Mouse (Mus musculus) MEL (cell line): ENCODE measurements around the gene Tsc22d3. TPM values are rescaled to one million over a fixed set of nuclear protein-coding genes. Genes with fewer than 3 reads are reported as not detected.

ENCODE experiments used
- DNase-seq: peaks from one replicate; pipeline ENCODE4 v3.0.0; 2011; ENCODE audit warnings: low read depth, low spot score
- H3K27ac ChIP-seq: 2 replicates; pipeline ENCODE4 v1.5.1; 2012; ENCODE audit warnings: low read depth, mild to moderate bottlenecking, control low read depth, low read length, moderate library complexity; ENCODE audit not compliant: control insufficient read depth
- H3K27me3 ChIP-seq, 2 experiments: fragments of 150-350 bp in 1 of 2; sonication (generic) in 1 of 2; 2 replicates each; pipeline ENCODE4 v1.6.1; 2012; ENCODE audit warnings: low read length in 2 of 2, mild to moderate bottlenecking in 2 of 2, improper control_type of control experiment in 1 of 2, moderate library complexity in 1 of 2; ENCODE audit not compliant: insufficient read depth in 2 of 2, control insufficient read depth in 1 of 2
- H3K36me3 ChIP-seq, 2 experiments: 2 replicates each; pipeline ENCODE4 v1.6.1; 2012 to 2014; ENCODE audit warnings: low read length in 2 of 2, improper control_type of control experiment in 1 of 2, inconsistent platforms in 1 of 2, mild to moderate bottlenecking in 1 of 2; ENCODE audit not compliant: insufficient read depth in 2 of 2, control insufficient read depth in 1 of 2
- H3K4me1 ChIP-seq, 2 experiments: fragments of 150-350 bp in 1 of 2; sonication (generic) in 1 of 2; 2 replicates each; pipeline ENCODE4 v1.6.1; 2012; ENCODE audit warnings: low read length in 2 of 2, improper control_type of control experiment in 1 of 2, mild to moderate bottlenecking in 1 of 2; ENCODE audit not compliant: insufficient read depth in 2 of 2, control insufficient read depth in 1 of 2
- H3K4me3 ChIP-seq, 2 experiments: fragments of 150-350 bp in 1 of 2; sonication (generic) in 1 of 2; 2 replicates each; pipeline ENCODE4 v1.5.1; 2012; ENCODE audit warnings: low read depth in 2 of 2, low read length in 2 of 2, mild to moderate bottlenecking in 2 of 2, moderate library complexity in 2 of 2, control low read depth in 1 of 2, improper control_type of control experiment in 1 of 2; ENCODE audit not compliant: control insufficient read depth in 1 of 2, insufficient read depth in 1 of 2
- H3K79me2 ChIP-seq: 2 replicates; pipeline ENCODE4 v1.6.1; 2012; ENCODE audit warnings: mild to moderate bottlenecking, low read length, moderate library complexity; ENCODE audit not compliant: control insufficient read depth, poor library complexity, insufficient read depth
- H3K9ac ChIP-seq: 2 replicates; pipeline ENCODE4 v1.6.1; 2012; ENCODE audit warnings: low read depth, mild to moderate bottlenecking, control low read depth, low read length, moderate library complexity; ENCODE audit not compliant: control insufficient read depth, poor library complexity, severe bottlenecking
- H3K9me3 ChIP-seq: fragments of 150-350 bp; sonication (generic); replicated peaks from 2 replicates; pipeline ENCODE4 v1.6.1; 2012; ENCODE audit warnings: mild to moderate bottlenecking, low read length, improper control_type of control experiment, moderate library complexity; ENCODE audit not compliant: insufficient read depth
- BHLHE40 ChIP-seq: IDR thresholded peaks from 2 replicates; pipeline ENCODE4 v1.6.1; 2012; ENCODE audit warnings: low read depth, mild to moderate bottlenecking, inconsistent platforms, low read length, improper control_type of control experiment, borderline replicate concordance
- EP300 ChIP-seq, 2 experiments: IDR thresholded peaks; 2 replicates each; pipeline ENCODE4 v1.6.1; 2011; ENCODE audit warnings: improper control_type of control experiment in 2 of 2, low read length in 2 of 2, low read depth in 1 of 2, mild to moderate bottlenecking in 1 of 2
- GABPA ChIP-seq: IDR thresholded peaks from 2 replicates; pipeline ENCODE4 v1.6.1; 2012; ENCODE audit warnings: low read depth, mild to moderate bottlenecking, inconsistent platforms, low read length, improper control_type of control experiment, moderate library complexity
- MAFK ChIP-seq: IDR thresholded peaks from 2 replicates; pipeline ENCODE4 v1.6.1; 2011; ENCODE audit warnings: low read depth, mild to moderate bottlenecking, low read length, improper control_type of control experiment, borderline replicate concordance
- MYC ChIP-seq: IDR thresholded peaks from 2 replicates; pipeline ENCODE4 v1.6.1; 2011; ENCODE audit warnings: low read depth, mild to moderate bottlenecking, low read length, improper control_type of control experiment, moderate library complexity
- NELFE ChIP-seq: IDR thresholded peaks from 2 replicates; pipeline ENCODE4 v1.6.1; 2011; ENCODE audit warnings: low read depth, low read length, improper control_type of control experiment
- NRF1 ChIP-seq: IDR thresholded peaks from 2 replicates; pipeline ENCODE4 v1.6.1; 2014; ENCODE audit warnings: low read depth, mild to moderate bottlenecking, inconsistent platforms, low read length, improper control_type of control experiment, moderate library complexity; ENCODE audit not compliant: poor library complexity, insufficient read depth, severe bottlenecking
- POLR2A ChIP-seq, 2 experiments: IDR thresholded peaks; 2 replicates each; pipeline ENCODE4 v1.6.1; 2011 to 2012; ENCODE audit warnings: low read length in 2 of 2, mild to moderate bottlenecking in 2 of 2, control low read depth in 1 of 2, improper control_type of control experiment in 1 of 2, low read depth in 1 of 2, moderate library complexity in 1 of 2; ENCODE audit not compliant: control insufficient read depth in 1 of 2, insufficient read depth in 1 of 2, poor library complexity in 1 of 2
- POLR2AphosphoS2 ChIP-seq: IDR thresholded peaks from 2 replicates; pipeline ENCODE4 v1.6.1; 2011; ENCODE audit warnings: low read length, improper control_type of control experiment
- POLR2AphosphoS5 ChIP-seq: IDR thresholded peaks from 2 replicates; pipeline ENCODE4 v1.6.1; 2012; ENCODE audit warnings: low read depth, borderline replicate concordance, mild to moderate bottlenecking, inconsistent platforms, low read length, moderate library complexity, mixed read lengths
- RAD21 ChIP-seq: IDR thresholded peaks from 2 replicates; pipeline ENCODE4 v1.6.1; 2011; ENCODE audit warnings: mild to moderate bottlenecking, low read depth, low read length, improper control_type of control experiment
- RCOR1 ChIP-seq: IDR thresholded peaks from 2 replicates; pipeline ENCODE4 v1.6.1; 2012; ENCODE audit warnings: low read depth, mild to moderate bottlenecking, inconsistent platforms, low read length, improper control_type of control experiment
- TAL1 ChIP-seq: IDR thresholded peaks from 2 replicates; pipeline ENCODE4 v1.6.1; 2012; ENCODE audit warnings: mild to moderate bottlenecking, inconsistent platforms, low read length, moderate library complexity, mixed read lengths
- TBP ChIP-seq: IDR thresholded peaks from 2 replicates; pipeline ENCODE4 v1.8.0; 2011; ENCODE audit warnings: low read depth, low read length, improper control_type of control experiment
- TCF12 ChIP-seq: IDR thresholded peaks from 2 replicates; pipeline ENCODE4 v1.6.1; 2014; ENCODE audit warnings: low read depth, mild to moderate bottlenecking, inconsistent platforms, low read length, improper control_type of control experiment, moderate library complexity
- UBTF ChIP-seq: IDR thresholded peaks from 2 replicates; pipeline ENCODE4 v1.6.1; 2012; ENCODE audit warnings: low read depth, mild to moderate bottlenecking, inconsistent platforms, low read length, improper control_type of control experiment, moderate library complexity, borderline replicate concordance; ENCODE audit not compliant: insufficient read depth
- USF1 ChIP-seq: IDR thresholded peaks from 2 replicates; pipeline ENCODE4 v1.6.1; 2014; ENCODE audit warnings: low read depth, mild to moderate bottlenecking, inconsistent platforms, low read length, improper control_type of control experiment, moderate library complexity
- USF2 ChIP-seq, 2 experiments: IDR thresholded peaks; 2 replicates each; pipeline ENCODE4 v1.6.1; 2011 to 2012; ENCODE audit warnings: improper control_type of control experiment in 2 of 2, low read length in 2 of 2, borderline replicate concordance in 1 of 2, inconsistent platforms in 1 of 2, low read depth in 1 of 2, mild to moderate bottlenecking in 1 of 2; ENCODE audit not compliant: insufficient read depth in 1 of 2
- ZKSCAN1 ChIP-seq: IDR thresholded peaks from 2 replicates; pipeline ENCODE4 v1.6.1; 2012; ENCODE audit warnings: low read depth, mild to moderate bottlenecking, inconsistent platforms, low read length, improper control_type of control experiment, moderate library complexity
- ZNF384 ChIP-seq: IDR thresholded peaks from 2 replicates; pipeline ENCODE4 v1.6.1; 2012; ENCODE audit warnings: low read depth, mild to moderate bottlenecking, inconsistent platforms, low read length, improper control_type of control experiment
- polyA plus RNA-seq, 2 experiments: library from polyadenylated mRNA; stranded (reverse) in 1 of 2; unstranded in 1 of 2; fragments of >175 nt in 1 of 2; fragments of >200 nt in 1 of 2; gene quantifications; 2 replicates each; pipeline versions ENCODE4 v1.2.1 to v1.2.4; 2012; ENCODE audit warnings: low replicate concordance in 2 of 2, low read depth in 1 of 2; ENCODE audit not compliant: insufficient read length in 2 of 2, insufficient read depth in 1 of 2, missing spikeins in 1 of 2
- total RNA-seq: library from RNA; depleted of rRNA; stranded (reverse); fragments of 300-350 nt; gene quantifications from 2 replicates; pipeline ENCODE4 v1.2.3, GENCODE M21; 2012

Tsc22d3 gene
- total and polyA plus RNA-seq, 3 experiments, result 29.5 to 32.7 TPM; not detected in 1

DNA sequence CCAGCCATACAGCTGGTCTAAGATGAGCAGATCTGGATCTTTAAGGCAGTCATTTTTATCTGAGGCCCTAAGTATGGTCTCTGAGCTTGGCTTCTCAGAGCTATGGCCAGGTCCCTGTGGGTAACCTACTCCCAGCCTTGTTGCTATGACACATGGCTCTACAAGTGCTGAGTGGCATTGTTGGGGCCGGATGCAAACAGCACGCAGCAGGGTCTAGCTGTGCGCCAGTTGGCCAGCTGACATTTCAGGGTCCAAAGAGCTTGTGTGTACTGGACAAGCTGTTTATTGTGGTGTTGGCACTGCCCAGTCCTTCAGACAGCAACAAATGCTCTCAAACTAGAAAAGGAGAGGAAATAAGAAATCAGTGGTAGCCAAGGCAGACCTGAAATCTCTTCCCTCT, 35.2 kb downstream of the Tsc22d3 start (continued):
- no peak for TF ChIP-seq UBTF
- TF ChIP-seq, all 39 proteins: peak for 0

DNA sequence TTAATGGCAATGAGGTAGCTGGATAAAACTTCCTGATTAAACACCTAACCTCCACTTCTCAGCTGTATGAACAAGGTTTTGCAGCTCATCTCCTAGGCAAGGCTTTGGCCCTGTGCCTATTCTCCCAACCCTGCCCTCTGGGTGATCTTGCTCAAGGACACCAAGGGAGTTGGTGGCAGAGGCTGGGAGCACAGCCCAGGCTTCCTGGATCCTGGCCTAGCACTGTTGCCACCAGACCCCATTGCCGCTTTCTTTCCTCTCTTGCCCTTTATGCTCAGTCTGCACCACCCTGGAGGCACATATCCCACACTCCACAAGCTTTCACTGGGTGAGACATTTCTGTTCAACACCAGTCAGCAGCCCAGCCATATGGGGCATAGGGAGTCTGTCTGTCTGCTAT, 35.7 kb downstream of the Tsc22d3 start:
- H3K4me1 ChIP-seq, result peaks cover 17 to 20% of the 10 kb centered on the region in 2 experiments
- peaks cover 0 to 26% of the 10 kb centered on the region in 2 experiments; a peak in 2 of 4 replicates for H3K36me3 ChIP-seq
- TF ChIP-seq TAL1 (no peak), BHLHE40 (no peak), NELFE (no peak), USF1 (no peak), ZKSCAN1 (no peak), TCF12 (no peak), USF2 (IDR thresholded peaks at IDR 0.05; ENCODE audit: borderline replicate concordance in 1 of 2, insufficient read depth in 1 of 2, low read depth in 1 of 2, low read length in 2 of 2) (no peak), MYC (no peak), POLR2AphosphoS2 (no peak), TBP (no peak), MAFK (no peak), RCOR1 (no peak), POLR2AphosphoS5 (no peak), POLR2A (IDR thresholded peaks at IDR 0.05; ENCODE audit: control insufficient read depth in 1 of 2, insufficient read depth in 1 of 2, low read depth in 1 of 2, low read length in 2 of 2, poor library complexity in 1 of 2) (no peak), EP300 (IDR thresholded peaks at IDR 0.05; ENCODE audit: low read depth in 1 of 2, low read length in 2 of 2) (no peak), RAD21 (no peak), ZNF384 (no peak), NRF1 (no peak), GABPA (no peak)
- H3K79me2 ChIP-seq, result no peaks in the 10 kb centered on the region
- H3K4me3 ChIP-seq, result no peak overlapping the region
- H3K27me3 ChIP-seq, result no peaks in the 10 kb centered on the region
- DNase-seq, result no peak
- H3K9me3 ChIP-seq, result no peaks in the 10 kb centered on the region
- no peak overlapping the region for H3K9ac ChIP-seq
- H3K27ac ChIP-seq, result no peak overlapping the region
